19 mouse cellular contexts compared by ENCODE assay signal in genomic region chr1:20569430-20569829, GRCm38 (mm10). TPM values are rescaled to one million over a fixed set of nuclear protein-coding genes. Genes with fewer than 3 reads are reported as not detected.
"Had no signal": no experiment of that assay in that cellular context is flagged by ENCODE, and none has a peak within 500 bp of the region (broad histone marks: within the 10 kb centered on the region; RNA-seq: fewer than 3 reads in every experiment).

No protein-coding gene starts in this region.

- H3K4me3 ChIP-seq: intestine, embryonic 15.5 days; limb, embryonic 12.5 days; limb, embryonic 15.5 days; neural tube, embryonic 12.5 days; neural tube, embryonic 15.5 days had no signal

- DNase-seq: kidney, adult 11 months; kidney, adult 9 months; kidney, postnatal 10 days; kidney, postnatal 4 days; left cerebral cortex, postnatal 4 days; liver, postnatal 0 days; lung, embryonic 14.5 days; thymus, adult 18-20 months; thymus, postnatal 36 days had no signal

- H3K4me1 ChIP-seq: intestine, embryonic 15.5 days; limb, embryonic 12.5 days; limb, embryonic 15.5 days; neural tube, embryonic 12.5 days; neural tube, embryonic 15.5 days had no signal

- H3K4me2 ChIP-seq: intestine, embryonic 15.5 days; limb, embryonic 12.5 days; limb, embryonic 15.5 days; liver, embryonic 11.5 days; lung, embryonic 14.5 days; neural tube, embryonic 12.5 days; neural tube, embryonic 15.5 days had no signal

- H3K9ac ChIP-seq: intestine, embryonic 15.5 days; limb, embryonic 12.5 days; limb, embryonic 15.5 days; liver, embryonic 14.5 days; liver, postnatal 0 days; lung, embryonic 14.5 days; neural tube, embryonic 12.5 days; neural tube, embryonic 15.5 days had no signal

- H3K27ac ChIP-seq: intestine, embryonic 15.5 days; limb, embryonic 12.5 days; limb, embryonic 15.5 days; liver, embryonic 14.5 days; macrophage; neural tube, embryonic 12.5 days; neural tube, embryonic 15.5 days had no signal

- H3K9me3 ChIP-seq: intestine, embryonic 15.5 days; limb, embryonic 12.5 days; limb, embryonic 15.5 days; neural tube, embryonic 12.5 days; neural tube, embryonic 15.5 days had no signal

- ATAC-seq: intestine, embryonic 15.5 days; liver, postnatal 0 days; lung, postnatal 0 days had no signal

- H3K36me3 ChIP-seq: intestine, embryonic 15.5 days; limb, embryonic 12.5 days; limb, embryonic 15.5 days; neural tube, embryonic 12.5 days; neural tube, embryonic 15.5 days had no signal

- H3K27me3 ChIP-seq: intestine, embryonic 15.5 days; limb, embryonic 12.5 days; limb, embryonic 15.5 days; neural tube, embryonic 12.5 days; neural tube, embryonic 15.5 days had no signal

RNA-seq across cellular contexts. Expression of gene Pkhd1, which starts 48.4 kb away (rescaled TPM):
- total RNA-seq: megakaryocyte, adult 5-6 weeks had no signal
- polyA plus RNA-seq: macrophage had no signal
